Mouse (Mus musculus): ENCODE results near the gene Cenpm.

GRCm38 (mm10) chr15:82255944-82256383, 11.4 kb upstream of the Cenpm start:
- TF ChIP-seq CTCF (IDR thresholded peaks at IDR 0.05; ENCODE audit: control insufficient read depth, insufficient read depth, insufficient read length) (no peak), CEBPB (IDR thresholded peaks at IDR 0.05; ENCODE audit: low read depth) (no peak), MAX (IDR thresholded peaks at IDR 0.05) (no peak), MYOD1 (IDR thresholded peaks at IDR 0.05; ENCODE audit: control insufficient read depth, insufficient read length, low read depth) (no peak), FOSL1 (IDR thresholded peaks at IDR 0.05; ENCODE audit: insufficient read depth, low read length, poor library complexity, severe bottlenecking) (no peak), MYOG (IDR thresholded peaks at IDR 0.05; ENCODE audit: control insufficient read depth, extremely low read depth, insufficient read length) (no peak)
